Comparison of ENCODE assay signal across 14 mouse cellular contexts in genomic region chr10:108034068-108034467, GRCm38 (mm10).
DNase-seq lines count a peak whose midpoint lies in the region; TF ChIP-seq lines count a peak whose summit lies in the region.
"Had no signal": no experiment of that assay in that cellular context is flagged by ENCODE, and none has a peak within 500 bp of the region (broad histone marks: within the 10 kb centered on the region; RNA-seq: fewer than 3 reads in every experiment).

No protein-coding gene starts in this region.

- H3K4me3 ChIP-seq in layer of hippocampus, adult 2 months, result no peak overlapping the region
- H3K4me3 ChIP-seq: heart, embryonic 12.5 days; limb, embryonic 10.5 days had no signal

- TF ChIP-seq CTCF in layer of hippocampus, adult 2 months (conservative IDR thresholded peaks at IDR 0.05), result no peak

- H3K27ac ChIP-seq in layer of hippocampus, adult 2 months, result peak overlapping the region; percentile 37; the same call in 1 of the 2 replicates
- H3K27ac ChIP-seq: limb, embryonic 10.5 days had no signal

- intact Hi-C loops in left cerebral cortex, postnatal 14 days (cut with DNase I), result no loop called here

- peak; percentile 42 for DNase-seq in layer of hippocampus, adult 11-12 months (ENCODE audit: low spot score)
- DNase-seq in layer of hippocampus, postnatal 25 days (ENCODE audit: extremely low spot score in 1 of 2, low spot score in 1 of 2), result no peak
- peak; percentile 17 to 70 for DNase-seq in layer of hippocampus, adult 2 months (ENCODE audit: low spot score in 2 of 2)
- peak; percentile 51 to 79 for DNase-seq in left cerebral cortex, postnatal 14 days (ENCODE audit: low spot score in 2 of 2)
- peak; percentile 11 for DNase-seq in right cerebral cortex, postnatal 4 days
- DNase-seq in heart, adult 9 months (ENCODE audit: low spot score in 2 of 2), result no peak
- no peak for DNase-seq in cerebellum, adult 9-11 months
- no peak for DNase-seq in retina, postnatal 1 day
- DNase-seq: cerebellum, adult 2 months; embryo, embryonic 11 days; heart, postnatal 4 days; lung, postnatal 10 days had no signal

Comparison
In these comparisons a context has a peak if more than half of its experiments do, and no peak if none do; other contexts are left out.
1. DNase-seq: peak in layer of hippocampus, adult 11-12 months (single experiment), layer of hippocampus, adult 2 months (2 of 2), left cerebral cortex, postnatal 14 days (2 of 2) and right cerebral cortex, postnatal 4 days (single experiment); none in layer of hippocampus, postnatal 25 days (0 of 2), heart, adult 9 months (0 of 2), cerebellum, adult 9-11 months (single experiment) and retina, postnatal 1 day (single experiment).